Mouse (Mus musculus): ENCODE data around the gene Iqgap1.

DNA sequence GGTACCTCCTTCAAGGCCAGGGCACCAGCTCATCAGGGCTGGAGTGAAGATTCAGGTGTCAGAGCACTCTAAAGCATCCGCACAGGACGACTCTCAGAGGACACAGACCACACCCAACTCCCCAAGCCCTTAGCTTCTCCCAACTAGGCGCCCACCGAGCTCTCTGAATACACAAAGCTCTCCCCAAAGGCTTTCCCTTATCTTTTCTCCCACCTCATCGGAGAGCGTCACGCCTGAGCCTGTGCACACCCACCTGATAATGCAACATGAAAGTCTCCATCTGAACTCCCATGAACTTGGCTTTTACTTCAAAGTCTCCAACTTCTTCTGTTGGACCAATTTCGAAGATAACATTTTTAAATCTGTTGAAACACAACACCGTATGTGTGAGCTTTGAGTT is 109.0 kb downstream of the Iqgap1 start:
- TF ChIP-seq CTCF (IDR thresholded peaks at IDR 0.05; ENCODE audit: control insufficient read depth, insufficient read depth, low read length): no peak
- no peak for TF ChIP-seq POLR2A (IDR thresholded peaks at IDR 0.05; ENCODE audit: borderline replicate concordance, control insufficient read depth, low read depth, low read length)

Data from bone marrow, adult 2 months (tissue).